Mouse (Mus musculus) spleen, adult 18-20 months (tissue): ENCODE data around the gene Pcsk1n.

Source experiments
- DNase-seq, 2 experiments: peaks; one replicate each; pipeline ENCODE4 v3.0.0; 2022; ENCODE audit warnings: mixed read lengths in 2 of 2

Gene Pcsk1n

GRCm38 (mm10) chrX:7947108-7947899 is 27.7 kb downstream of the Pcsk1n start, which contains the start of gene Hdac6:
Gene Hdac6, minus strand, starts transcription at chrX:7947889.
- DNase-seq: peak in 1 of 2 experiments; percentile 2

GRCm38 (mm10) chrX:7947900-7948492 is 28.4 kb downstream of the Pcsk1n start:
- peak; percentile 73 to 81 for DNase-seq

- DNase-seq: no peak
Measured at GRCm38 (mm10) chrX:7950091-7950490, 30.5 kb downstream of the Pcsk1n start.

- DNase-seq: no peak
Measured at GRCm38 (mm10) chrX:7958868-7959267, 39.2 kb downstream of the Pcsk1n start.

GRCm38 (mm10) chrX:7963829-7964626 is 44.4 kb downstream of the Pcsk1n start:
- DNase-seq: no peak

- DNase-seq: no peak
Measured at GRCm38 (mm10) chrX:7966161-7966560, 46.5 kb downstream of the Pcsk1n start.

GRCm38 (mm10) chrX:7967596-7968201 is 48.1 kb downstream of the Pcsk1n start:
- DNase-seq: no peak

- DNase-seq: no peak
Measured at GRCm38 (mm10) chrX:7968226-7968625, 48.6 kb downstream of the Pcsk1n start.

- DNase-seq: no peak
Measured at GRCm38 (mm10) chrX:7968899-7969298, 49.3 kb downstream of the Pcsk1n start.

GRCm38 (mm10) chrX:7971292-7971691 is 51.7 kb downstream of the Pcsk1n start:
- no peak for DNase-seq
